Mouse (Mus musculus): ENCODE measurements around the gene Simc1. TPM values are rescaled to one million over a fixed set of nuclear protein-coding genes. Genes with fewer than 3 reads are reported as not detected.

Simc1 gene
- polyA plus RNA-seq, 1 experiment from 2014 or later: 23.6 TPM

- DNase-seq (ENCODE audit: low spot score): no peak
- H3K4me1 ChIP-seq (ENCODE audit: control insufficient read depth, insufficient read depth, low read length): no peaks in the 10 kb centered on the region
- no peak for ATAC-seq (replicated peaks; ENCODE audit: insufficient number of reproducible peaks, low FRiP score, low TSS enrichment, low read depth)
- no peak overlapping the region for H3K4me3 ChIP-seq (ENCODE audit: low read depth, low read length)
- H3K4me2 ChIP-seq (ENCODE audit: low read depth, low read length): no peak overlapping the region
- H3K27ac ChIP-seq (replicated peaks; ENCODE audit: low read depth, low read length): no peak overlapping the region
- peaks cover 4% of the 10 kb centered on the region for H3K36me3 ChIP-seq (replicated peaks; ENCODE audit: control insufficient read depth, insufficient read depth, low read depth, low read length)
- no peaks in the 10 kb centered on the region for H3K9me3 ChIP-seq (replicated peaks; ENCODE audit: control insufficient read depth, low read length)
- H3K27me3 ChIP-seq (ENCODE audit: control insufficient read depth, insufficient read depth, low read length): no peaks in the 10 kb centered on the region
- no peak overlapping the region for H3K9ac ChIP-seq (replicated peaks; ENCODE audit: low read length)
- WGBS: 89% methylated on average over 9 of the region's 9 CpGs
These were observed 52.6 kb downstream of the Simc1 start for GRCm38 (mm10) chr13:54556176-54556575.

GRCm38 (mm10) chr13:54556796-54557195 lies 53.2 kb downstream of the Simc1 start:
- peaks cover 4% of the 10 kb centered on the region for H3K36me3 ChIP-seq (replicated peaks; ENCODE audit: control insufficient read depth, insufficient read depth, low read depth, low read length)
- WGBS: 95% methylated on average over 3 of the region's 3 CpGs

GRCm38 (mm10) chr13:54557652-54558051 lies 54.1 kb downstream of the Simc1 start:
- Histone ChIP-seq H3K27me3 (ENCODE audit: control insufficient read depth, insufficient read depth, low read length) (no peaks in the 10 kb centered on the region), H3K36me3 (replicated peaks; ENCODE audit: control insufficient read depth, insufficient read depth, low read depth, low read length) (peaks cover 4% of the 10 kb centered on the region), H3K4me1 (ENCODE audit: control insufficient read depth, insufficient read depth, low read length) (no peaks in the 10 kb centered on the region), H3K27ac (replicated peaks; ENCODE audit: low read depth, low read length) (no peak overlapping the region), H3K4me2 (ENCODE audit: low read depth, low read length) (no peak overlapping the region), H3K9ac (replicated peaks; ENCODE audit: low read length) (no peak overlapping the region), H3K9me3 (replicated peaks; ENCODE audit: control insufficient read depth, low read length) (no peaks in the 10 kb centered on the region), H3K4me3 (ENCODE audit: low read depth, low read length) (no peak overlapping the region)
- 86% methylated on average over 1 of the region's 1 CpGs for WGBS
- ATAC-seq (replicated peaks; ENCODE audit: insufficient number of reproducible peaks, low FRiP score, low TSS enrichment, low read depth) (no peak), DNase-seq (ENCODE audit: low spot score) (no peak)

More at GRCm38 (mm10) chr13:54556796-54557195, 53.2 kb downstream of the Simc1 start:
- Histone ChIP-seq H3K4me1 (ENCODE audit: control insufficient read depth, insufficient read depth, low read length) (no peaks in the 10 kb centered on the region), H3K9me3 (replicated peaks; ENCODE audit: control insufficient read depth, low read length) (no peaks in the 10 kb centered on the region), H3K27me3 (ENCODE audit: control insufficient read depth, insufficient read depth, low read length) (no peaks in the 10 kb centered on the region), H3K4me3 (ENCODE audit: low read depth, low read length) (no peak overlapping the region), H3K4me2 (ENCODE audit: low read depth, low read length) (no peak overlapping the region), H3K9ac (replicated peaks; ENCODE audit: low read length) (no peak overlapping the region), H3K27ac (replicated peaks; ENCODE audit: low read depth, low read length) (no peak overlapping the region)
- DNase-seq (ENCODE audit: low spot score) (no peak), ATAC-seq (replicated peaks; ENCODE audit: insufficient number of reproducible peaks, low FRiP score, low TSS enrichment, low read depth) (no peak)

GRCm38 (mm10) chr13:54559656-54560055 lies 56.1 kb downstream of the Simc1 start:
- H3K4me3 ChIP-seq (ENCODE audit: low read depth, low read length): no peak overlapping the region
- H3K4me1 ChIP-seq (ENCODE audit: control insufficient read depth, insufficient read depth, low read length): no peaks in the 10 kb centered on the region
- 98% methylated on average over 2 of the region's 2 CpGs for WGBS
- no peak overlapping the region for H3K4me2 ChIP-seq (ENCODE audit: low read depth, low read length)
- peaks cover 2% of the 10 kb centered on the region for H3K36me3 ChIP-seq (replicated peaks; ENCODE audit: control insufficient read depth, insufficient read depth, low read depth, low read length)
- no peak overlapping the region for H3K27ac ChIP-seq (replicated peaks; ENCODE audit: low read depth, low read length)
- no peaks in the 10 kb centered on the region for H3K9me3 ChIP-seq (replicated peaks; ENCODE audit: control insufficient read depth, low read length)
- ATAC-seq (replicated peaks; ENCODE audit: insufficient number of reproducible peaks, low FRiP score, low TSS enrichment, low read depth) (no peak), DNase-seq (ENCODE audit: low spot score) (no peak)
- H3K9ac ChIP-seq (replicated peaks; ENCODE audit: low read length): no peak overlapping the region
- no peaks in the 10 kb centered on the region for H3K27me3 ChIP-seq (ENCODE audit: control insufficient read depth, insufficient read depth, low read length)

GRCm38 (mm10) chr13:54560608-54561007 lies 57.0 kb downstream of the Simc1 start:
- Histone ChIP-seq H3K4me3 (ENCODE audit: low read depth, low read length) (no peak overlapping the region), H3K4me2 (ENCODE audit: low read depth, low read length) (no peak overlapping the region), H3K4me1 (ENCODE audit: control insufficient read depth, insufficient read depth, low read length) (no peaks in the 10 kb centered on the region), H3K27me3 (ENCODE audit: control insufficient read depth, insufficient read depth, low read length) (no peaks in the 10 kb centered on the region), H3K9ac (replicated peaks; ENCODE audit: low read length) (no peak overlapping the region), H3K9me3 (replicated peaks; ENCODE audit: control insufficient read depth, low read length) (no peaks in the 10 kb centered on the region), H3K27ac (replicated peaks; ENCODE audit: low read depth, low read length) (no peak overlapping the region), H3K36me3 (replicated peaks; ENCODE audit: control insufficient read depth, insufficient read depth, low read depth, low read length) (peaks cover 2% of the 10 kb centered on the region)
- 95% methylated on average over 7 of the region's 7 CpGs for WGBS
- DNase-seq (ENCODE audit: low spot score) (no peak), ATAC-seq (replicated peaks; ENCODE audit: insufficient number of reproducible peaks, low FRiP score, low TSS enrichment, low read depth) (no peak)

- no peak overlapping the region for H3K4me3 ChIP-seq (ENCODE audit: low read depth, low read length)
- H3K36me3 ChIP-seq (replicated peaks; ENCODE audit: control insufficient read depth, insufficient read depth, low read depth, low read length): peaks cover 2% of the 10 kb centered on the region
- DNase-seq (ENCODE audit: low spot score) (no peak), ATAC-seq (replicated peaks; ENCODE audit: insufficient number of reproducible peaks, low FRiP score, low TSS enrichment, low read depth) (no peak)
- no peak overlapping the region for H3K4me2 ChIP-seq (ENCODE audit: low read depth, low read length)
- no peaks in the 10 kb centered on the region for H3K27me3 ChIP-seq (ENCODE audit: control insufficient read depth, insufficient read depth, low read length)
- no peaks in the 10 kb centered on the region for H3K4me1 ChIP-seq (ENCODE audit: control insufficient read depth, insufficient read depth, low read length)
- H3K9ac ChIP-seq (replicated peaks; ENCODE audit: low read length): no peak overlapping the region
- H3K9me3 ChIP-seq (replicated peaks; ENCODE audit: control insufficient read depth, low read length): no peaks in the 10 kb centered on the region
- H3K27ac ChIP-seq (replicated peaks; ENCODE audit: low read depth, low read length): no peak overlapping the region
- 86% methylated on average over 7 of the region's 7 CpGs for WGBS
These were observed 59.0 kb downstream of the Simc1 start for GRCm38 (mm10) chr13:54562562-54562961.

- WGBS: 14% methylated on average over 44 of the region's 45 CpGs
- H3K27ac ChIP-seq (replicated peaks; ENCODE audit: low read depth, low read length): peak overlapping the region; percentile 59
- H3K36me3 ChIP-seq (replicated peaks; ENCODE audit: control insufficient read depth, insufficient read depth, low read depth, low read length): no peaks in the 10 kb centered on the region; the same call in 1 of the 2 replicates
These were observed 60.9 kb downstream of the Simc1 start for GRCm38 (mm10) chr13:54564232-54565200.

GRCm38 (mm10) chr13:54565201-54565581 lies 61.6 kb downstream of the Simc1 start, which contains the start of gene 4833439L19Rik:
Gene 4833439L19Rik, minus strand, starts transcription at chr13:54565435.
- DNase-seq (ENCODE audit: low spot score): peak; percentile 100
- under 1% methylated on average over 27 of the region's 27 CpGs for WGBS
- peak; percentile 94 for ATAC-seq (replicated peaks; ENCODE audit: insufficient number of reproducible peaks, low FRiP score, low TSS enrichment, low read depth)
- Histone ChIP-seq H3K27me3 (ENCODE audit: control insufficient read depth, insufficient read depth, low read length) (no peaks in the 10 kb centered on the region), H3K9ac (replicated peaks; ENCODE audit: low read length) (peak within 1 kb of the TSS; percentile 97), H3K27ac (replicated peaks; ENCODE audit: low read depth, low read length) (peak within 1 kb of the TSS; percentile 59), H3K4me1 (ENCODE audit: control insufficient read depth, insufficient read depth, low read length) (no peaks in the 10 kb centered on the region), H3K4me3 (ENCODE audit: low read depth, low read length) (peak within 1 kb of the TSS; percentile 98), H3K36me3 (replicated peaks; ENCODE audit: control insufficient read depth, insufficient read depth, low read depth, low read length) (no peaks in the 10 kb centered on the region; the same call in 1 of the 2 replicates), H3K9me3 (replicated peaks; ENCODE audit: control insufficient read depth, low read length) (no peaks in the 10 kb centered on the region), H3K4me2 (ENCODE audit: low read depth, low read length) (peak within 1 kb of the TSS; percentile 57)

More at GRCm38 (mm10) chr13:54564232-54565200, 60.9 kb downstream of the Simc1 start:
- ATAC-seq (replicated peaks; ENCODE audit: insufficient number of reproducible peaks, low FRiP score, low TSS enrichment, low read depth) (peak; percentile 58), DNase-seq (ENCODE audit: low spot score) (peak; percentile 29)
- H3K4me2 ChIP-seq (ENCODE audit: low read depth, low read length): peak overlapping the region; percentile 57
- H3K9ac ChIP-seq (replicated peaks; ENCODE audit: low read length): peak overlapping the region; percentile 97
- H3K4me1 ChIP-seq (ENCODE audit: control insufficient read depth, insufficient read depth, low read length): no peaks in the 10 kb centered on the region
- H3K9me3 ChIP-seq (replicated peaks; ENCODE audit: control insufficient read depth, low read length): no peaks in the 10 kb centered on the region
- H3K4me3 ChIP-seq (ENCODE audit: low read depth, low read length): peak overlapping the region; percentile 98
- H3K27me3 ChIP-seq (ENCODE audit: control insufficient read depth, insufficient read depth, low read length): no peaks in the 10 kb centered on the region

Data from embryonic facial prominence, embryonic 11.5 days (tissue).